Mouse (Mus musculus): ENCODE measurements around the gene Ssu72. TPM values are rescaled to one million over a fixed set of nuclear protein-coding genes. Genes with fewer than 3 reads are reported as not detected.

Ssu72 gene
- total and polyA plus RNA-seq, 2 experiments from 2014 or later = 95.7 to 106 TPM

DNA sequence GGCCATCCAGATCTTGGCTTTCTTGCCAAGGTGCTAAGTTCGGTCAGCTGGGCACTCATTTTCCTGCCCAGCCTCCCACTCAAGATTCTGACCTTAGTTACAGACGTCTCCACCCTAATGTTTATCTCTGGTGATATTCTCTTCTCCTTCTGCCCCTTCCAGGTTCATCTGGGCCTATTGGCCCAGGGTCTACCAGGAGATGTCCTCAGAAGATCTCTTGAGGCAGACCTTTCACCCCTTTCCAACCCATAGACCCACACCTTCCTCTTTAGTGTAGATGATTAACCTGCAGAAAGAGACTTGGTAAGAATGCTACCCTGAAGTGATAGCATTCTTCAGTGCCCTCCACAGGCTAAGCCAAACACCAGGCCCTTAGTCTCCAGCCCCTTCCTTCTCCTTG is 67.1 kb downstream of the Ssu72 start:
- H3K9ac ChIP-seq (replicated peaks; ENCODE audit: low read depth, low read length) = no peak overlapping the region
- H3K27ac ChIP-seq (ENCODE audit: low read depth) = no peak overlapping the region
- H3K9me3 ChIP-seq (replicated peaks; ENCODE audit: control insufficient read depth, low read length) = no peaks in the 10 kb centered on the region
- H3K27me3 ChIP-seq (ENCODE audit: control insufficient read depth, insufficient read depth, low read length) = peaks cover 5% of the 10 kb centered on the region; the same call in 1 of the 2 replicates
- H3K36me3 ChIP-seq (replicated peaks; ENCODE audit: control insufficient read depth, insufficient read depth, low read length) = no peaks in the 10 kb centered on the region
- 64% methylated on average over 2 of the region's 2 CpGs for WGBS
- no peak overlapping the region for H3K4me3 ChIP-seq (ENCODE audit: low read depth, low read length)
- peaks cover 22% of the 10 kb centered on the region for H3K4me1 ChIP-seq (ENCODE audit: control insufficient read depth, insufficient read depth)
- ATAC-seq (ENCODE audit: insufficient read depth, low read depth) = no peak
- H3K4me2 ChIP-seq (ENCODE audit: low read depth, low read length) = no peak overlapping the region
- TF ChIP-seq EP300 (IDR thresholded peaks at IDR 0.05; ENCODE audit: low read depth) (no peak), CTCF (IDR thresholded peaks at IDR 0.05; ENCODE audit: low read depth) (no peak)
- no peak for DNase-seq (ENCODE audit: low spot score)

DNA sequence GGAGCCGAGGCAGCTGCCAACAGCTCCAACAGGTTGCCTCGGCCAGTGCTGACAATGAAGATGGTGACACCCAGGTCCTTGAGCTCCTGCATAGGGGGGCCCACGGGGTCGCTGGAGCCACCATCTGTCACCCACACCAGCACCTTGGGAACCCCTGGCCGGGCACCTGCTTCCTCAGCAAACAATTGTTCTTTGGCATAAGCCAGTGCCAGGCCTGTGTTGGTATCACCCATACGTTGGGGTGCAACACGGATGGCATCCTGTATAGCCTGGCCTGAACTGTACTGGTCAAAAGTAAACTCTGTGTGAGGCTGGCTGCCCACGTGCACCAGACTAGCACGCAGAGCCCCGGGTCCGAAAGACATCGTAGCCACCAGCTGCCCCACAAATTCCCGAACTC is 68.2 kb downstream of the Ssu72 start:
- Histone ChIP-seq H3K9ac (replicated peaks; ENCODE audit: low read depth, low read length) (no peak overlapping the region), H3K4me3 (ENCODE audit: low read depth, low read length) (no peak overlapping the region), H3K27ac (ENCODE audit: low read depth) (no peak overlapping the region), H3K9me3 (replicated peaks; ENCODE audit: control insufficient read depth, low read length) (no peaks in the 10 kb centered on the region), H3K4me1 (ENCODE audit: control insufficient read depth, insufficient read depth) (peaks cover 29% of the 10 kb centered on the region), H3K36me3 (replicated peaks; ENCODE audit: control insufficient read depth, insufficient read depth, low read length) (no peaks in the 10 kb centered on the region), H3K4me2 (ENCODE audit: low read depth, low read length) (no peak overlapping the region), H3K27me3 (ENCODE audit: control insufficient read depth, insufficient read depth, low read length) (peaks cover 5% of the 10 kb centered on the region; the same call in 1 of the 2 replicates)
- DNase-seq (ENCODE audit: low spot score) (no peak), ATAC-seq (ENCODE audit: insufficient read depth, low read depth) (no peak)
- 81% methylated on average over 13 of the region's 13 CpGs for WGBS
- TF ChIP-seq CTCF (IDR thresholded peaks at IDR 0.05; ENCODE audit: low read depth) (no peak), EP300 (IDR thresholded peaks at IDR 0.05; ENCODE audit: low read depth) (no peak)

DNA sequence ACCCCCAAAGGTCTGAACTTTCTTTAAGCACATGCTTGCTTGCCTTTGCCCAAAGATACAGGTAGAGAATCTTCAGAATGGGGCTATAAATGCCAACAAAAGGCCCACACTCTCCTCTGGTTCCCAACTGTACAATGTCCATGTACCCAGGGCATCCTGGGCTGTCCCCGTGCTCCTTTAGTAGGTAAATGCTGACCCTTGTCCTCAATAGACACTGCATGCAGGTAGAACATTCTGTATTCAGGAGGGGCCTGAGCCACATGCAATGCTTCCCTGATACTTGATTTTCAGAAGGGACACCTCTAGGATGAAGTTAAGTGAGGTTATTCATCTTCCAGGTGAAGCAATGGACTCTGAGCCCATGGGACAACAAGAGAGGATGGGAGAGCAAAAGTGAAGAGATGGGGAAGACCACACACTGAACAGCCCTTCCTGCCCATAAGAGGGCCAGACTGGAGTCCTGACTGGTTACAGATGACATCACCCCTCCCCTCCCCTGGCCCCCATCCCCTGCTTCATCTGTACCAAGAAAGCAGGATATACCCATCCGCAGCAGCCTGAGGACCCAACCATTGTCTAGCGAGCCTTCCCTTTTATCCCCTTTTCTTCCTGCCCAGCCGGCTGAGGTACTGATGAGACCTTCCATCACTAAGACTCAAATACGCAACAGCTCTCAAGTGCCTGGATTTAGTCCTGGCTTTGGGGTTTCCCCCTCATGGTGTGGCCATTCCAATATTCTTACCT is 68.9 kb downstream of the Ssu72 start:
- Histone ChIP-seq H3K4me3 (ENCODE audit: low read depth, low read length) (peak overlapping the region; percentile 40), H3K9ac (replicated peaks; ENCODE audit: low read depth, low read length) (no peak overlapping the region), H3K9me3 (replicated peaks; ENCODE audit: control insufficient read depth, low read length) (no peaks in the 10 kb centered on the region), H3K4me1 (ENCODE audit: control insufficient read depth, insufficient read depth) (peaks cover 32% of the 10 kb centered on the region), H3K27me3 (ENCODE audit: control insufficient read depth, insufficient read depth, low read length) (peaks cover 5% of the 10 kb centered on the region; the same call in 1 of the 2 replicates), H3K4me2 (ENCODE audit: low read depth, low read length) (peak overlapping the region; percentile 66), H3K36me3 (replicated peaks; ENCODE audit: control insufficient read depth, insufficient read depth, low read length) (no peaks in the 10 kb centered on the region), H3K27ac (ENCODE audit: low read depth) (no peak overlapping the region)
- 37% methylated on average over 5 of the region's 5 CpGs for WGBS
- ATAC-seq (ENCODE audit: insufficient read depth, low read depth) = no peak
- TF ChIP-seq CTCF (IDR thresholded peaks at IDR 0.05; ENCODE audit: low read depth) (no peak), EP300 (IDR thresholded peaks at IDR 0.05; ENCODE audit: low read depth) (no peak)
- DNase-seq (ENCODE audit: low spot score) = no peak

DNA sequence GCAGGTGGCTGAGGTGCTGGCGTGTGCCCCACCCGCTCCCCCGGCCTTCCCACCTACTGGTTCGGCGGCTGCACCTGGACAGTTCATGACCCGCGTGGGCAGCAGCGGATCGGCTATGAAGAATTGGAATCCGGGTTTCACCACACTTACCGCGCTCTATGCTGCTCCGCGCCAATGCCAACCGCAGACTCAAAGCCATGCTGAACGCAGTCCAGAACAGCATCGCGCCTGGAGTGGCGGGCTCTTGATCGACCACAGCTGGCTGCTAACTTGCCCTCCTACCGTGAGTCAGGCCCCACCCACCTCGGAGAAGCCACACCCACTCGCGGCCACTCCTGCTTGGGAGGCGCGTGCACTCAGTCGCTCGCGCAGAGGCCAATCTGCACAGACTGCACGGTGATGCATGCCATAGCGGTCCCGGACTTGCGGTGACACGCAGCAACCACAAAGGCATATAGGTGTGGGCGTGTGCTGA is 69.7 kb downstream of the Ssu72 start, which contains the start of gene Vwa1:
Gene Vwa1 (minus strand): TSS at position 419 of the 475 bp plus-strand sequence.
- H3K4me2 ChIP-seq (ENCODE audit: low read depth, low read length) = peak within 1 kb of the TSS; percentile 66
- TF ChIP-seq CTCF (IDR thresholded peaks at IDR 0.05; ENCODE audit: low read depth) (no peak), EP300 (IDR thresholded peaks at IDR 0.05; ENCODE audit: low read depth) (no peak)
- peak within 1 kb of the TSS; percentile 40 for H3K4me3 ChIP-seq (ENCODE audit: low read depth, low read length)
- H3K9ac ChIP-seq (replicated peaks; ENCODE audit: low read depth, low read length) = peak within 1 kb of the TSS; percentile 16; the same call in 1 of the 2 replicates
- WGBS = under 1% methylated on average over 35 of the region's 35 CpGs
- peaks cover 32% of the 10 kb centered on the region for H3K4me1 ChIP-seq (ENCODE audit: control insufficient read depth, insufficient read depth)
- DNase-seq (ENCODE audit: low spot score) (peak; percentile 81), ATAC-seq (ENCODE audit: insufficient read depth, low read depth) (peak; percentile 65)
- no peaks in the 10 kb centered on the region for H3K9me3 ChIP-seq (replicated peaks; ENCODE audit: control insufficient read depth, low read length)
- no peaks in the 10 kb centered on the region for H3K36me3 ChIP-seq (replicated peaks; ENCODE audit: control insufficient read depth, insufficient read depth, low read length)
- peaks cover 5% of the 10 kb centered on the region; the same call in 1 of the 2 replicates for H3K27me3 ChIP-seq (ENCODE audit: control insufficient read depth, insufficient read depth, low read length)
- H3K27ac ChIP-seq (ENCODE audit: low read depth) = peak within 1 kb of the TSS; percentile 80

DNA sequence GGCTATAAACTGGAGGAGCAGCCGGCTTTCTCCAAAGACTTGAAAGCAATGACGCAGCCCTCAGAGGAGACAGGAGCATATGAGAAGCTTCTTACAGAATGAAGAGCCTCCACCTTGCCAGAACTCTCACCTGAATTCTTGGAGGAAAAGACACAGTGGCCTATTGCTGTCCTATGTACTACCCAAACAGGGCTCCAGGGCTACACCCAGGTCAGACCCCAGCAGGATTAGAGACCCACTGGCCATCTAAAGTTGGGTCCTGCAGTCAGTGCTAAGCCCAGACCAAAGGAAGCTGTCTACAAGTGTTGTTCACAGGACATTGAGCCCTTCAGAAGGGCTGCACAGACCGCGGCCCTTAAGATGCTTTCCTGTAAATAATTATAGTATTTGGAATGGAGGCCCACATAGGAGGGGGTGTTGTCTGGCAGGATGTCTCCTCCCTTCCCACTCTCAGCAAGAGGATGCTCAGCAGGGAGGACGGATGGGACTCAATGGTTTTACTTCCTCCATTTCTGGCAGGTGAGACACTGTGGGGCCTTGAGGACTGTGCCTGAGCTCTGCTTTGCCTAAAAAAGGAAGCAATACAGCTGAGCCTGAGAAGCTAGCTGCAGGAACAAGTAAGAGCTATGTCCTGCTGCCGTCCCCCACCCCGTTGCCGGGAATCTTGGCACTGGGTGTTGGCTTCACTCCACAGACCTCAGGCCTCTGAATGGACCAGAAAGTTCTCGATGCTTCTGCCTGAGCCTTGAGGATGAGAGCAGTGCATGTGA is 70.6 kb downstream of the Ssu72 start:
- 16% methylated on average over 9 of the region's 9 CpGs for WGBS
- peaks cover 32% of the 10 kb centered on the region for H3K4me1 ChIP-seq (ENCODE audit: control insufficient read depth, insufficient read depth)
- TF ChIP-seq EP300 (IDR thresholded peaks at IDR 0.05; ENCODE audit: low read depth) = peak; percentile 56; the same call in 1 of the 2 replicates
- no peak for TF ChIP-seq CTCF (IDR thresholded peaks at IDR 0.05; ENCODE audit: low read depth)

More for the DNA sequence above, 70.6 kb downstream of the Ssu72 start:
- H3K9me3 ChIP-seq (replicated peaks; ENCODE audit: control insufficient read depth, low read length) = no peaks in the 10 kb centered on the region
- ATAC-seq (ENCODE audit: insufficient read depth, low read depth) (peak; percentile 47), DNase-seq (ENCODE audit: low spot score) (peak; percentile 52)
- H3K4me3 ChIP-seq (ENCODE audit: low read depth, low read length) = peak overlapping the region; percentile 40; the same call in 1 of the 2 replicates
- H3K36me3 ChIP-seq (replicated peaks; ENCODE audit: control insufficient read depth, insufficient read depth, low read length) = no peaks in the 10 kb centered on the region
- peaks cover 5% of the 10 kb centered on the region; the same call in 1 of the 2 replicates for H3K27me3 ChIP-seq (ENCODE audit: control insufficient read depth, insufficient read depth, low read length)
- peak overlapping the region; percentile 16; the same call in 1 of the 2 replicates for H3K9ac ChIP-seq (replicated peaks; ENCODE audit: low read depth, low read length)
- H3K4me2 ChIP-seq (ENCODE audit: low read depth, low read length) = peak overlapping the region; percentile 66
- peak overlapping the region; percentile 80 for H3K27ac ChIP-seq (ENCODE audit: low read depth)
